Mouse (Mus musculus) spleen, adult 2 months (tissue): Measurements from ENCODE around the gene Gnai3.

Source experiments
- CTCF ChIP-seq: fragments of 200-500 bp; IDR thresholded peaks from 2 replicates; pipeline ENCODE4 v1.5.1; 2011; ENCODE audit warnings: mild to moderate bottlenecking, inconsistent platforms; ENCODE audit not compliant: insufficient read depth, insufficient read length, insufficient replicate concordance; ENCODE audit errors: extremely low read depth
- POLR2A ChIP-seq: fragments of 200-500 bp; IDR thresholded peaks from 2 replicates; pipeline ENCODE4 v1.6.1; 2011; ENCODE audit warnings: low read depth, low read length, inconsistent platforms

GRCm38 (mm10) chr3:108096226-108096625 is 49.7 kb downstream of the Gnai3 start:
- no peak for TF ChIP-seq CTCF
- no peak for TF ChIP-seq POLR2A
